Mouse (Mus musculus) testis, adult 10 weeks (tissue): ENCODE data around the gene 4930502E18Rik. TPM values are rescaled to one million over a fixed set of nuclear protein-coding genes. Genes with fewer than 3 reads are reported as not detected.

Experiments used
- polyA plus RNA-seq: library from polyadenylated mRNA; stranded (reverse); fragments of 350-450 nt; fragmentation: Illumina TruSeq; extraction: RNeasy Lipid Tissue Mini Kit (QIAGEN cat#74804); gene quantifications from one replicate; pipeline ENCODE4 v1.2.3, GENCODE M21; 2014; ENCODE audit warnings: low read depth, low replicate concordance

The 4930502E18Rik gene
- 20.7 TPM for polyA plus RNA-seq

GRCm38 (mm10) chrX:53724596-53724995, at the start of gene 4930502E18Rik:
Gene 4930502E18Rik (plus strand): TSS chrX:53724826.

GRCm38 (mm10) chrX:53757736-53758135, 33.1 kb downstream of the 4930502E18Rik start, which contains the start of gene 1700013H16Rik:
Gene 1700013H16Rik (minus strand): TSS chrX:53757831.

GRCm38 (mm10) chrX:53776276-53776675, 51.6 kb downstream of the 4930502E18Rik start, which contains the start of gene Zfp36l3:
Gene Zfp36l3 (minus strand): TSS chrX:53776394.

Other genes starting within 250 kb of the 4930502E18Rik start
- gene Rtl8c, start 116.8 kb upstream of the 4930502E18Rik start, polyA plus RNA-seq, result not detected
- 12.2 TPM for gene Gm14597, start 115.8 kb upstream of the 4930502E18Rik start, polyA plus RNA-seq
- 0.99 TPM for gene Rtl8a, start 81.1 kb upstream of the 4930502E18Rik start, polyA plus RNA-seq
- gene Rtl8b, start 54.4 kb upstream of the 4930502E18Rik start, polyA plus RNA-seq, result 0.42 TPM
- gene 1700013H16Rik, start 33.0 kb downstream of the 4930502E18Rik start, polyA plus RNA-seq, result 110 TPM
- not detected for gene Zfp36l3, start 51.6 kb downstream of the 4930502E18Rik start, polyA plus RNA-seq
- gene Xlr, start 72.9 kb downstream of the 4930502E18Rik start, polyA plus RNA-seq, result 10.5 TPM